Mouse (Mus musculus): Measurements from ENCODE around the gene Epc2. TPM values are rescaled to one million over a fixed set of nuclear protein-coding genes. Genes with fewer than 3 reads are reported as not detected.
"Not testable (repeated sequence)": the region's sequence is repeated elsewhere in the genome, so short reads cannot be mapped to it uniquely, and the experiment has no call there.

The Epc2 gene
- polyA plus RNA-seq, 1 experiment from 2014 or later: 2.1 TPM

DNA sequence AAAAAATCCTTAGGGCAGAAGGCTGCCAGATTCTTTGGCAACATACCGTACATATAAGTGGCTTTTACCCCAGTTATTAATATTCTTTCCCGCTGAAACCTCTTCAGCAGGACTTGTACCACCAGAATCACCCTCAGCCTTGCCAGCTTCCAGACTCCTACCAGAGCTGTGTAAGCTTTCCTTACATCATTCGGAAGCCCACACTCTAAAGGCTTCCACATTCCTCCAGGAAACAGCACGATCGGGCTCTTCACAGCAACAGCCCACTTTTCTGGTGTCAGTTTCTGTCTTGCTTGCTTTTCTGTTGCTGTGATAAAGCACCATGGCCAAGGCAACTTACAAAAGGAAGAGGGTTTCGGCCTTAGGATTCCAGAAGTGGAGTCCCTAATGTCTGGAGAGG, 21.2 kb downstream of the Epc2 start:
- Histone ChIP-seq H3K4me2 (no peak overlapping the region), H3K27ac (no peak overlapping the region), H3K36me3 (no peaks in the 10 kb centered on the region), H3K9me3 (replicated peaks) (no peaks in the 10 kb centered on the region), H3K4me3 (replicated peaks) (no peak overlapping the region), H3K4me1 (replicated peaks) (peaks cover 31% of the 10 kb centered on the region), H3K9ac (no peak overlapping the region), H3K27me3 (no peaks in the 10 kb centered on the region)
- WGBS (ENCODE audit: insufficient replicate concordance): 73% methylated on average over 6 of the region's 6 CpGs
- ATAC-seq (ENCODE audit: low read depth) (no peak), DNase-seq (no peak)

GRCm38 (mm10) chr2:49482146-49482545, 30.9 kb downstream of the Epc2 start:
- ATAC-seq (ENCODE audit: low read depth) (no peak), DNase-seq (no peak)
- Histone ChIP-seq H3K27me3 (no peaks in the 10 kb centered on the region), H3K4me1 (replicated peaks) (no peaks in the 10 kb centered on the region), H3K9ac (no peak overlapping the region), H3K27ac (no peak overlapping the region), H3K4me2 (no peak overlapping the region), H3K36me3 (no peaks in the 10 kb centered on the region), H3K9me3 (replicated peaks) (no peaks in the 10 kb centered on the region), H3K4me3 (replicated peaks) (no peak overlapping the region)

- Histone ChIP-seq H3K4me3 (replicated peaks) (no peak overlapping the region), H3K36me3 (no peaks in the 10 kb centered on the region), H3K27me3 (no peaks in the 10 kb centered on the region), H3K9ac (no peak overlapping the region), H3K4me2 (no peak overlapping the region), H3K9me3 (replicated peaks) (no peaks in the 10 kb centered on the region), H3K27ac (no peak overlapping the region), H3K4me1 (replicated peaks) (no peaks in the 10 kb centered on the region)
- 80% methylated on average over 5 of the region's 5 CpGs for WGBS (ENCODE audit: insufficient replicate concordance)
- no peak for DNase-seq
- ATAC-seq (ENCODE audit: low read depth): no peak
These were observed 32.1 kb downstream of the Epc2 start for GRCm38 (mm10) chr2:49483382-49483781.

- no peak overlapping the region for H3K27ac ChIP-seq
- H3K9ac ChIP-seq: no peak overlapping the region
- no peak for ATAC-seq (ENCODE audit: low read depth)
- H3K4me1 ChIP-seq (replicated peaks): no peaks in the 10 kb centered on the region; the same call in 1 of the 2 replicates
- H3K27me3 ChIP-seq: no peaks in the 10 kb centered on the region
- H3K4me3 ChIP-seq (replicated peaks): no peak overlapping the region
- no peak for DNase-seq
- no peaks in the 10 kb centered on the region for H3K9me3 ChIP-seq (replicated peaks)
- WGBS (ENCODE audit: insufficient replicate concordance): 49% methylated on average over 4 of the region's 4 CpGs
- H3K36me3 ChIP-seq: no peaks in the 10 kb centered on the region
- H3K4me2 ChIP-seq: no peak overlapping the region
These were observed 50.1 kb downstream of the Epc2 start for GRCm38 (mm10) chr2:49501435-49501834.

GRCm38 (mm10) chr2:49503596-49503995, 52.3 kb downstream of the Epc2 start:
- DNase-seq (no peak), ATAC-seq (ENCODE audit: low read depth) (no peak)
- Histone ChIP-seq H3K9ac (no peak overlapping the region), H3K4me1 (replicated peaks) (no peaks in the 10 kb centered on the region; the same call in 1 of the 2 replicates), H3K27ac (no peak overlapping the region), H3K36me3 (no peaks in the 10 kb centered on the region), H3K9me3 (replicated peaks) (no peaks in the 10 kb centered on the region), H3K27me3 (no peaks in the 10 kb centered on the region), H3K4me3 (replicated peaks) (no peak overlapping the region), H3K4me2 (no peak overlapping the region)
- WGBS (ENCODE audit: insufficient replicate concordance): 56% methylated on average over 3 of the region's 3 CpGs

GRCm38 (mm10) chr2:49505151-49505550, 53.9 kb downstream of the Epc2 start:
- not testable (repeated sequence) for H3K27ac ChIP-seq; H3K9ac ChIP-seq; H3K4me1 ChIP-seq (replicated peaks); H3K4me3 ChIP-seq (replicated peaks); H3K36me3 ChIP-seq; H3K9me3 ChIP-seq (replicated peaks); DNase-seq; H3K27me3 ChIP-seq; H3K4me2 ChIP-seq; ATAC-seq (ENCODE audit: low read depth)
- 86% methylated on average over 1 of the region's 1 CpGs for WGBS (ENCODE audit: insufficient replicate concordance)

DNA sequence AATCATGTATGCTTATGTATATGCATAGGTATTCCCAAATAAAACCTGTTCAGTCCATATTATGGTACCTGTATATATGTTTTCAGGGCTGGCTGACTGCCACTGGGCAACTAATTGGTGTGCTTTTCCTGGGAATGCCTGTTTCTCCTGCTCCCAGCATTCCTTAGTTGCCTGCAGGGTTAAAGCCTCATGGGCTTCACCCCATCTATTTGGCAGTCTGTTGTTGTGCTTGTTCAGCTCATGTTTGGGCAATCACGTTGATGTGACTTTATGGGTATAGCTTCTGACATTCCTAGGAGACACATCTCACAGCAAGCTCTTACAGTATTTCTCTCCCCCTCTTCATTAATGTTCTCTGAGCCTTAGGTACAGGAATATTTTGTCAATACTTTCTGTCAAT, 59.5 kb downstream of the Epc2 start:
- Histone ChIP-seq H3K36me3 (no peaks in the 10 kb centered on the region), H3K4me1 (replicated peaks) (no peaks in the 10 kb centered on the region), H3K4me3 (replicated peaks) (no peak overlapping the region), H3K9me3 (replicated peaks) (no peaks in the 10 kb centered on the region), H3K27ac (no peak overlapping the region), H3K27me3 (no peaks in the 10 kb centered on the region), H3K4me2 (no peak overlapping the region), H3K9ac (no peak overlapping the region)
- 66% methylated on average over 1 of the region's 1 CpGs for WGBS (ENCODE audit: insufficient replicate concordance)
- ATAC-seq (ENCODE audit: low read depth) (no peak), DNase-seq (no peak)

- no peak overlapping the region for H3K27ac ChIP-seq
- no peak overlapping the region for H3K4me2 ChIP-seq
- ATAC-seq (ENCODE audit: low read depth) (no peak), DNase-seq (no peak)
- H3K4me3 ChIP-seq (replicated peaks): no peak overlapping the region
- H3K4me1 ChIP-seq (replicated peaks): peaks cover 6% of the 10 kb centered on the region; the same call in 1 of the 2 replicates
- 79% methylated on average over 2 of the region's 2 CpGs for WGBS (ENCODE audit: insufficient replicate concordance)
- H3K9me3 ChIP-seq (replicated peaks): no peaks in the 10 kb centered on the region
- H3K36me3 ChIP-seq: 0 out of 2 replicates have a peak, but pooled peaks cover 5% of the 10 kb centered on the region
- H3K9ac ChIP-seq: no peak overlapping the region
- H3K27me3 ChIP-seq: no peaks in the 10 kb centered on the region
These were observed 64.7 kb downstream of the Epc2 start for GRCm38 (mm10) chr2:49516011-49516410.

DNA sequence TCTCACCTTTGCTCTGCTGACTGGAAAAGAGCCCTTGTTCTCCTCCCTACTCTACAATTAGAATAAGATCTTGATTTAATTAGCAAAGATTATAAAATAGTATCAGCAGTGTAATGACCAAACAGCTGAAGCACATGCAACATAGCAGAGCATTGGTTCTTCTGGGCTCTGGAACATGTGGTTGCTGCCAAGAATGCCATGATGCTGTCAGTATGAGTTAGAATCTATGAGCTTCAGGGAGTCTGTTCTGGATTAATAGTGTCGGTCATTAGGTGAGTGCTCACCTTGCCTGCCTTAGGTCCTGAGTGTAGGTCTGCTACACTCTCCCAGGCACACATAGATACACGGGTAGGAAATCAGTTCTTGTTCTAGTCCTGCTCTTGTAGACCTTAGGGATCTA, 69.1 kb downstream of the Epc2 start:
- H3K4me2 ChIP-seq: no peak overlapping the region
- H3K36me3 ChIP-seq: peaks cover 9% of the 10 kb centered on the region; the same call in 1 of the 2 replicates
- H3K4me3 ChIP-seq (replicated peaks): no peak overlapping the region
- no peaks in the 10 kb centered on the region for H3K27me3 ChIP-seq
- no peak overlapping the region for H3K9ac ChIP-seq
- H3K27ac ChIP-seq: no peak overlapping the region
- no peaks in the 10 kb centered on the region for H3K9me3 ChIP-seq (replicated peaks)
- WGBS (ENCODE audit: insufficient replicate concordance): 79% methylated on average over 2 of the region's 2 CpGs
- no peak for DNase-seq
- peaks cover 9% of the 10 kb centered on the region; the same call in 1 of the 2 replicates for H3K4me1 ChIP-seq (replicated peaks)
- ATAC-seq (ENCODE audit: low read depth): no peak

DNA sequence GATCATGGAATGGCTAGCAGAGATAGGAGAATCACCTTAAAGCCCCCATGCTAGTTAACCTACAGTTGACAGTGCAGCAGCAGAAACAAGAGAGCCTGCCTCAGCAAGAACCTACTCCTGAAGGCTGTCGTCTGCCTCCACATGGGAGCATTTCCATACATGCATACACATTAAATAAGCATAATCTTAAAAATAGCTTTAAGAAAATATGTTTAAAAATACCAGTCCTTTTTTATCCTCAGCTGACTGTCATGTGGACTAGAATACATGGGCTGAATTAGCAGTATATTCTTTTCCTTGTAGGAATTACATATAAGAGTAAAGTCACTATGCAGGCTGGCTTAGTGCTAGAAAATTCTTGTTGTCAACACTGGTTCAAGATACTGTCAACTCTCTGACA, 69.7 kb downstream of the Epc2 start:
- H3K36me3 ChIP-seq: peaks cover 9% of the 10 kb centered on the region; the same call in 1 of the 2 replicates
- DNase-seq: no peak
- no peak overlapping the region for H3K4me3 ChIP-seq (replicated peaks)
- peaks cover 9% of the 10 kb centered on the region; the same call in 1 of the 2 replicates for H3K4me1 ChIP-seq (replicated peaks)
- H3K9ac ChIP-seq: no peak overlapping the region
- H3K27ac ChIP-seq: no peak overlapping the region
- no peaks in the 10 kb centered on the region for H3K27me3 ChIP-seq
- H3K9me3 ChIP-seq (replicated peaks): no peaks in the 10 kb centered on the region
- no peak overlapping the region for H3K4me2 ChIP-seq
- no peak for ATAC-seq (ENCODE audit: low read depth)
- WGBS (ENCODE audit: insufficient replicate concordance): 91% methylated on average over 1 of the region's 1 CpGs

GRCm38 (mm10) chr2:49521564-49521963, 70.3 kb downstream of the Epc2 start:
- DNase-seq: no peak
- 0 out of 2 replicates have a peak, but pooled peaks have one; percentile 39 for ATAC-seq (ENCODE audit: low read depth)
- Histone ChIP-seq H3K27ac (no peak overlapping the region), H3K9ac (no peak overlapping the region), H3K36me3 (peaks cover 9% of the 10 kb centered on the region; the same call in 1 of the 2 replicates), H3K27me3 (no peaks in the 10 kb centered on the region), H3K4me3 (replicated peaks) (no peak overlapping the region), H3K9me3 (replicated peaks) (no peaks in the 10 kb centered on the region), H3K4me2 (no peak overlapping the region), H3K4me1 (replicated peaks) (peaks cover 9% of the 10 kb centered on the region; the same call in 1 of the 2 replicates)
- WGBS (ENCODE audit: insufficient replicate concordance): 79% methylated on average over 2 of the region's 2 CpGs

GRCm38 (mm10) chr2:49522578-49522977, 71.3 kb downstream of the Epc2 start:
- Histone ChIP-seq H3K4me3 (replicated peaks) (no peak overlapping the region), H3K9ac (no peak overlapping the region), H3K36me3 (peaks cover 7% of the 10 kb centered on the region; the same call in 1 of the 2 replicates), H3K4me1 (replicated peaks) (peaks cover 9% of the 10 kb centered on the region; the same call in 1 of the 2 replicates), H3K9me3 (replicated peaks) (no peaks in the 10 kb centered on the region), H3K4me2 (no peak overlapping the region), H3K27ac (no peak overlapping the region), H3K27me3 (no peaks in the 10 kb centered on the region)
- ATAC-seq (ENCODE audit: low read depth): no peak
- WGBS (ENCODE audit: insufficient replicate concordance): 76% methylated on average over 4 of the region's 4 CpGs
- DNase-seq: no peak
